Mouse (Mus musculus): Measurements from ENCODE around the gene Rtn4rl2.

GRCm38 (mm10) chr2:84838593-84838949 is 47.9 kb downstream of the Rtn4rl2 start, which contains the start of gene Slc43a1:
- TF ChIP-seq POLR2A (IDR thresholded peaks at IDR 0.05; ENCODE audit: borderline replicate concordance, extremely low read depth, low read depth, low read length) (no peak), CTCF (IDR thresholded peaks at IDR 0.05; ENCODE audit: insufficient read depth, low read length) (no peak)

Data from lung, adult 2 months (tissue).